Mouse (Mus musculus): Measurements from ENCODE around the gene Gse1.

DNA sequence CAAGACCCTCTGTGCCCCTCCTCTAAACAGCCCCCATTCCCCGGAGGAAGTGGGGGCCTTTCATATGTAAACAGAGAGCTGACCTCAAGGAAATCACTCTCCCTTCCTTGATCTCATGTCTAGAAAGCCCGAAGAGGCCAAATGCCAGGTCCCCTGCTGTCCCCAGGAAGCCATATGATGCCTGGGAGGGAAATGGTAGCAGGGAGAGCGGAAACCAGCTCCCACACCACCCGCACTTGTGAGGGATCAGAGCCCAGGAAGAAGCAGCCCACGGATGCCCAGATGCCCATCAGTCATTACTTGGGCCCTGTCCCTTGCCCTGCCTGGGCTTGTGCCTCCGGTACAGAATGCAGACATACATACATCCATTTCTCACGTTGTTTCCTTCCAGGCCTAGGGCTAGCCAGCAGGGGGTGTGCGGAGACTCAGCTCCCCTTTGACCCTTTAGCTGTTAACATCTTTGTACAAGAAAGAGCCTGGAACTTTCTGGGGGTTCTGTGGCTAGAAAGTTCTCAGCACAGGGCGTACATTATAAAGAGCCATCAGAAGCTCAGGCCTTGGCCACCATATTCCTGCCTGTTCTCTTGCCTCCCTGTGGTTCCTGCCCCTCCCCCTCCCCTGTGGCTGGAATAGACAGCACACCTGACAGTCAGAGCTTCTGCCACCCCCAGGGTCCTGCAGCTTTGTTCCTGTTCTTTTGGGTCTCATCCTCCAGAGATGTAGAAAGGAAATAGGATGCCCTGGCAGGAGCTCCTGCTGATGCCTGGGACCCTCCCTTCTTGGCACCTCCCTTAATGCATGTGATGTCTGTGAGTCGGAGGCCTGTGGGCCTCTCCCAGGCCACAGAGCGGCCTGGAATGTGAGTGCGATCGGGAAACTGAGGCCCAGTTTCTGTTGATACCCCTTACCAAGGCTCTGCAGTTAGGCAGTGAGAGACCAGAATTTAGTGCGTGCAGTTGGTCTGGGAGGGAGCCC lies 180.3 kb downstream of the Gse1 start:
- TF ChIP-seq CHD2 (IDR thresholded peaks at IDR 0.05; ENCODE audit: low read depth, low read length) (no peak), ZC3H11A (IDR thresholded peaks at IDR 0.05; ENCODE audit: borderline replicate concordance, low read depth, low read length) (no peak)
